Mouse (Mus musculus): Measurements from ENCODE around the gene Gcnt7. TPM values are rescaled to one million over a fixed set of nuclear protein-coding genes. Genes with fewer than 3 reads are reported as not detected.
A peak's percentile ranks its signal among the peaks of the same experiment; 100 is the strongest.

Gene Gcnt7
- polyA plus RNA-seq, 2 experiments = 0.03 to 0.66 TPM

- no peak overlapping the region for H3K4me3 ChIP-seq (replicated peaks; ENCODE audit: low read length)
- H3K27ac ChIP-seq (replicated peaks; ENCODE audit: low read depth, low read length) = no peak overlapping the region
- ATAC-seq (ENCODE audit: low FRiP score, low read depth) (no peak), DNase-seq (ENCODE audit: low spot score) (no peak)
- TF ChIP-seq POLR2A (IDR thresholded peaks at IDR 0.05; ENCODE audit: borderline replicate concordance, extremely low read depth, insufficient read depth, insufficient read length) = no peak
- no peaks in the 10 kb centered on the region for H3K4me1 ChIP-seq (ENCODE audit: control insufficient read depth, insufficient read depth, low read length)
- H3K27me3 ChIP-seq (ENCODE audit: control insufficient read depth, insufficient read depth, low read length) = no peaks in the 10 kb centered on the region
- no peaks in the 10 kb centered on the region for H3K9me3 ChIP-seq (ENCODE audit: control insufficient read depth, low read length)
- WGBS = 92% methylated on average over 6 of the region's 6 CpGs
- no peak overlapping the region for H3K4me2 ChIP-seq (replicated peaks; ENCODE audit: low read depth, low read length, severe bottlenecking)
- peaks cover 69% of the 10 kb centered on the region for H3K36me3 ChIP-seq (ENCODE audit: control insufficient read depth, insufficient read depth, low read length)
- no peak overlapping the region for H3K9ac ChIP-seq (ENCODE audit: low read depth, low read length, severe bottlenecking)
These were observed 11.1 kb downstream of the Gcnt7 start for GRCm38 (mm10) chr2:172447317-172447716.

GRCm38 (mm10) chr2:172445617-172446016 is 12.8 kb downstream of the Gcnt7 start:
- no peaks in the 10 kb centered on the region for H3K27me3 ChIP-seq (ENCODE audit: control insufficient read depth, insufficient read depth, low read length)
- no peaks in the 10 kb centered on the region for H3K9me3 ChIP-seq (ENCODE audit: control insufficient read depth, low read length)
- TF ChIP-seq POLR2A (IDR thresholded peaks at IDR 0.05; ENCODE audit: borderline replicate concordance, extremely low read depth, insufficient read depth, insufficient read length) = no peak
- H3K9ac ChIP-seq (ENCODE audit: low read depth, low read length, severe bottlenecking) = no peak overlapping the region
- no peak overlapping the region for H3K4me2 ChIP-seq (replicated peaks; ENCODE audit: low read depth, low read length, severe bottlenecking)
- no peak overlapping the region for H3K4me3 ChIP-seq (replicated peaks; ENCODE audit: low read length)
- no peak for DNase-seq (ENCODE audit: low spot score)
- H3K36me3 ChIP-seq (ENCODE audit: control insufficient read depth, insufficient read depth, low read length) = peaks cover 58% of the 10 kb centered on the region
- H3K27ac ChIP-seq (replicated peaks; ENCODE audit: low read depth, low read length) = no peak overlapping the region
- no peak for ATAC-seq (ENCODE audit: low FRiP score, low read depth)
- 88% methylated on average over 4 of the region's 4 CpGs for WGBS
- peaks cover 7% of the 10 kb centered on the region for H3K4me1 ChIP-seq (ENCODE audit: control insufficient read depth, insufficient read depth, low read length)

- Histone ChIP-seq H3K4me3 (replicated peaks; ENCODE audit: low read length) (peak overlapping the region; percentile 55), H3K4me1 (ENCODE audit: control insufficient read depth, insufficient read depth, low read length) (peaks cover 12% of the 10 kb centered on the region), H3K27me3 (ENCODE audit: control insufficient read depth, insufficient read depth, low read length) (no peaks in the 10 kb centered on the region), H3K27ac (replicated peaks; ENCODE audit: low read depth, low read length) (no peak overlapping the region), H3K36me3 (ENCODE audit: control insufficient read depth, insufficient read depth, low read length) (peaks cover 14% of the 10 kb centered on the region), H3K4me2 (replicated peaks; ENCODE audit: low read depth, low read length, severe bottlenecking) (peak overlapping the region; percentile 58), H3K9ac (ENCODE audit: low read depth, low read length, severe bottlenecking) (peak overlapping the region; percentile 53), H3K9me3 (ENCODE audit: control insufficient read depth, low read length) (no peaks in the 10 kb centered on the region)
- 32% methylated on average over 6 of the region's 6 CpGs for whole genome bisulfite sequencing
- no peak for TF ChIP-seq POLR2A (IDR thresholded peaks at IDR 0.05; ENCODE audit: borderline replicate concordance, extremely low read depth, insufficient read depth, insufficient read length)
- DNase-seq (ENCODE audit: low spot score) = no peak
- ATAC-seq (ENCODE audit: low FRiP score, low read depth) = no peak
These were observed 17.2 kb downstream of the Gcnt7 start for GRCm38 (mm10) chr2:172441176-172441575.

GRCm38 (mm10) chr2:172440640-172441005 is 17.8 kb downstream of the Gcnt7 start:
- H3K27ac ChIP-seq (replicated peaks; ENCODE audit: low read depth, low read length) = no peak overlapping the region
- no peaks in the 10 kb centered on the region for H3K9me3 ChIP-seq (ENCODE audit: control insufficient read depth, low read length)
- H3K4me2 ChIP-seq (replicated peaks; ENCODE audit: low read depth, low read length, severe bottlenecking) = peak overlapping the region; percentile 58
- H3K4me1 ChIP-seq (ENCODE audit: control insufficient read depth, insufficient read depth, low read length) = peaks cover 12% of the 10 kb centered on the region
- ATAC-seq (ENCODE audit: low FRiP score, low read depth) (peak; percentile 50), DNase-seq (ENCODE audit: low spot score) (no peak)
- WGBS = under 1% methylated on average over 21 of the region's 21 CpGs
- TF ChIP-seq POLR2A (IDR thresholded peaks at IDR 0.05; ENCODE audit: borderline replicate concordance, extremely low read depth, insufficient read depth, insufficient read length) = no peak
- H3K4me3 ChIP-seq (replicated peaks; ENCODE audit: low read length) = peak overlapping the region; percentile 55
- H3K9ac ChIP-seq (ENCODE audit: low read depth, low read length, severe bottlenecking) = peak overlapping the region; percentile 53
- no peaks in the 10 kb centered on the region for H3K27me3 ChIP-seq (ENCODE audit: control insufficient read depth, insufficient read depth, low read length)
- peaks cover 8% of the 10 kb centered on the region for H3K36me3 ChIP-seq (ENCODE audit: control insufficient read depth, insufficient read depth, low read length)

GRCm38 (mm10) chr2:172439843-172440639 is 18.4 kb downstream of the Gcnt7 start, which contains the start of gene Rtf2:
Gene Rtf2, plus strand, starts transcription at chr2:172440556.
- peak within 1 kb of the TSS; percentile 53 for H3K9ac ChIP-seq (ENCODE audit: low read depth, low read length, severe bottlenecking)
- H3K4me1 ChIP-seq (ENCODE audit: control insufficient read depth, insufficient read depth, low read length) = peaks cover 12% of the 10 kb centered on the region
- WGBS = 3% methylated on average over 35 of the region's 35 CpGs
- ATAC-seq (ENCODE audit: low FRiP score, low read depth) = peak; percentile 97
- peak within 1 kb of the TSS; percentile 55 for H3K4me3 ChIP-seq (replicated peaks; ENCODE audit: low read length)
- no peaks in the 10 kb centered on the region for H3K27me3 ChIP-seq (ENCODE audit: control insufficient read depth, insufficient read depth, low read length)
- H3K4me2 ChIP-seq (replicated peaks; ENCODE audit: low read depth, low read length, severe bottlenecking) = peak within 1 kb of the TSS; percentile 58
- peak; percentile 98 for DNase-seq (ENCODE audit: low spot score)
- H3K9me3 ChIP-seq (ENCODE audit: control insufficient read depth, low read length) = no peaks in the 10 kb centered on the region
- H3K27ac ChIP-seq (replicated peaks; ENCODE audit: low read depth, low read length) = peak within 1 kb of the TSS; percentile 1; the same call in 1 of the 2 replicates
- H3K36me3 ChIP-seq (ENCODE audit: control insufficient read depth, insufficient read depth, low read length) = peaks cover 3% of the 10 kb centered on the region; the same call in 1 of the 2 replicates
- TF ChIP-seq POLR2A (IDR thresholded peaks at IDR 0.05; ENCODE audit: borderline replicate concordance, extremely low read depth, insufficient read depth, insufficient read length) = no peak

Measured in limb, embryonic 14.5 days (tissue).